Mouse (Mus musculus) hematopoietic stem cell, adult 5-6 weeks (primary cell): Measurements from ENCODE around the gene Kcnk16. TPM values are rescaled to one million over a fixed set of nuclear protein-coding genes. Genes with fewer than 3 reads are reported as not detected.

Source experiments
- ATAC-seq, 2 experiments: fragments of 125-278 bp in 1 of 2; replicated peaks in 1 of 2; 2 replicates each; pipeline ENCODE4 v1.8.0; 2016 to 2017; ENCODE audit warnings: inconsistent platforms in 2 of 2, mild to moderate bottlenecking in 2 of 2, moderate number of reproducible peaks in 2 of 2, low read depth in 1 of 2, moderate TSS enrichment in 1 of 2; ENCODE audit not compliant: low FRiP score in 2 of 2, poor library complexity in 2 of 2, severe bottlenecking in 2 of 2, insufficient read depth in 1 of 2, low TSS enrichment in 1 of 2
- total RNA-seq: library from RNA; stranded (forward); fragments of 172-1452, 232-1000 nt; gene quantifications from 2 replicates; pipeline ENCODE4 v1.2.3, GENCODE M21; 2017

Kcnk16 gene
- total RNA-seq, 1 experiment from 2014 or later = not detected

DNA sequence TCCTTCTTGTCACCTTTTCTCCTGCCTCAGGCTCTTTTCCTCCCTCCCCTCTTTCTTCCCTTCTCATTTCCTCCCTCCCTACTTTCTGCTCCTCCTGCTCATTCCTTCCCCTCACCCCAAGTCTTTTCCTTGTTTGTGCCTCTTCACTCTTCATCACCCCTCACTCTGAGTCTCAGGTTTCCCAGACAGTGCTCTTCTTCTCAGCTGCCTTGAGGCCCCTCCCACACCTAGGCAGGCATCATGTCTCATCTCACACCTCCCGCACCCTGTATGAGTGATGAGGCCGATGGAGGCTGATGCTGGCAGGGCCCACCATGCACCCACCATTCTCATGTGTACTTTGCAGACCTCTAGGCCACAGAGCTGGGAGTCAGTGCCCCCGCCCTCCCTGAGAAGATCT, 25.8 kb downstream of the Kcnk16 start:
- no peak for ATAC-seq

GRCm38 (mm10) chr14:20242454-20242853, 26.5 kb downstream of the Kcnk16 start:
- ATAC-seq = no peak

DNA sequence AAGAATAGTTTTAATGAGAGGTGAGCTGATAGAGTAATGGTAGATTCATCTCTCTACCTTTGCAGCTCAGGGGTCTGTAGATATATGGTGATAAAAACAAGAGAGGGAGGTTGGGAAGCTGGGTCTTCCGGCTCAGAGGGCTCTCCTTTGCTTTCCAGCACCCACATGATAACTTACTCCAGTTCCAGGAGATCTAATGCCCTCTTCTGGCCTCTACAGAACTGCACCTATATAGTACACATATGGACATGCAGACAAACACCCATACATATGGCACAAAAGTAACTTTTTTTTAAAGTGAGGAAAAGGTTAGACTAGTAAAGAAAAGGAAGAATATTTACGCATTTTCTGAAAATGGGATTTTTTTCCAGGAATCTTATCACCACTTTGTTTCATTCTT, 34.6 kb downstream of the Kcnk16 start:
- ATAC-seq = no peak

GRCm38 (mm10) chr14:20233016-20233980, 35.7 kb downstream of the Kcnk16 start:
- ATAC-seq = no peak

GRCm38 (mm10) chr14:20230063-20230491, 38.9 kb downstream of the Kcnk16 start:
- 0 out of 4 replicates have a peak, but pooled peaks of 1 of the 2 experiments have one; percentile 17 for ATAC-seq

GRCm38 (mm10) chr14:20229437-20229836, 39.6 kb downstream of the Kcnk16 start:
- no peak for ATAC-seq

DNA sequence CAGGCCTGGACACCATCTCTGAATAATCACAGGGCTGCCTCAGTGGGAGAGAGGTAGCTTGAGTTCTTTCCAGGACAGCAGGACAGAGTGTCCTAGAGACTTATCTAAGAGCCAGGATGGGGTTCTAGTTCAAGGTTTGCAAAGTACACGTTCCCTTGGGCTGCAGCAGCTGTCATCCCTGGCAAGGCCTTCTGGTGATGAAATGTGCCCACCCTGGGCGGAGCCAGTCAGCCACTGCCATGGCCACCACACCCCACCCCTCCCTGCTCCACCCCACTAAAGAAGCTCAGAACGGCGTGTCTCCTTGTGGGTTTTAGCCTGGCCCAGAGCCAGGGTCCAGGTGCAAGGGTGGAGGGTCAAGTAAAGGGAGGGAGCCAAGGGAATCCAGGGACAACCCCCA, 40.7 kb downstream of the Kcnk16 start:
- no peak for ATAC-seq

DNA sequence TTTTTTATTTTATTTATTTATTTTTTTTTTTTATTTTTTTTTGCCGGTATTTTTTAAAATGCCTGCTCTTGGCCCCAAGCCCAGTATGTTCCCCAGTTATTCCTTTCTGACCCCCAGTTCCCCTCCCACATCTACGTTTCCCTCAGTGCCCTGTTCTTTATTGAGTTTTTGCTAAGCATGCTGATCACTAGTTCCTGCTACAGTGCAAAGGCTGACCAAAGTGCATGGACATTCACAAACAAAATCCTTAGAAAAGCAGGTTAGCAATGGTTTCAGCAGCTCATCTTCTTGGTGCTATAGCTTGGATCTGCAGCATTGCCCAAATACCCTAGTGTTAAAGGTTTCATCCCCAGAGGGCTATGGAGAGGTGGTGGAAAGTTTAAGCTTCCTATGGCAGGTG, 42.0 kb downstream of the Kcnk16 start:
- ATAC-seq = no peak

GRCm38 (mm10) chr14:20226488-20226887, 42.5 kb downstream of the Kcnk16 start:
- no peak for ATAC-seq

DNA sequence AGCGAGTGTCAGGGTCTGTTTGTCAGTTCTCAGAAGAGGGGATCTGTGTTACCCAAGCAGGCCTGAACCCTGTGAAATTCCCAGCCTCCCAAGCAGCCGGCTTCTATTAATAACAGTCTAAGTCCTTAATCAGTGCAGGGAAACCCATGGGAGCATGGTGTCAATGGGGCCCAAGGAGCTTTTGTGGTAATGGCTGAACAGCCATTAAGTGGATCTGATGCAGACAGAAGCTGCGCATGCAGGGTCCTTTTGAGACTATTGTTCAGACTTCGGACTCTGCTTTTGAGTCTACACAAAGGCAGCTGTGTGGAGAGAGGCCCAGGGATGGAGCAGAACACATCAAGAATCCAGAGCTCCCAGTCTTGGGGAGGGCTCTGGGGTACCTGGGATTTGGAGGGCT, 43.5 kb downstream of the Kcnk16 start:
- no peak for ATAC-seq

DNA sequence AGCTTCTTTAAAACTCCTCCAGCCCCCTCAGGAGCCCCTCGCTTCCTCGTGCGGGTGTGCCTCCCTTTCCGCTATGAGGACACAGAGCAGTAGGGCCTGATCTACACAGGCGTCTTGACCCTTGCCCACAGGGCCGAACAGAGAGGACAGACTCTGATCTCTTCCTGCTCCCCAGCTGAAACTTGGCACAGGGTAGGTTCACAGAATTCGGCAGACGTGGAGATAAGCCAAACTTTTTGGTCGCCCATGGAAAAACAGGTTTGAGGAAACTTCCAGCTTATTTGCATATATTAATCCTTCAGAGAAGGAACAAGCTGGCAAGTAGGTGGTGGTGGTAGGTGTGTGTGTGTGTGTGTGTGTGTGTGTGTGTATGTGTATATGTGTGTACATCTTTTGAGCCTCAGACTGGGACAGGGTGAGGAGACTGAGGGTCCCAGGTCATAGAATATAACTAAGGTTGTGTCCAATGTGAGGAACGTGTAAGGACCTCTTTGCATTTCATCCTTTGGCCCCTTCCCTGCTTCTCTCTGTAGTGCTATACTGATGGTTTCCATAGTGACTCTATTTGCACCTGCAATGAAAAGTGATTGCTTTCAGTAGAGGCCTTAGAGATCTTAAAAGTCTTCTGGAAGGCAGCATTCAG, 44.3 kb downstream of the Kcnk16 start:
- no peak for ATAC-seq

- ATAC-seq = peak in 1 of 2 experiments; percentile 50; a peak in 1 of 4 replicates
Observed at GRCm38 (mm10) chr14:20224163-20224562, 44.8 kb downstream of the Kcnk16 start.

GRCm38 (mm10) chr14:20223253-20223652, 45.7 kb downstream of the Kcnk16 start:
- peak; percentile 58 to 59; a peak in 3 of 4 replicates for ATAC-seq

DNA sequence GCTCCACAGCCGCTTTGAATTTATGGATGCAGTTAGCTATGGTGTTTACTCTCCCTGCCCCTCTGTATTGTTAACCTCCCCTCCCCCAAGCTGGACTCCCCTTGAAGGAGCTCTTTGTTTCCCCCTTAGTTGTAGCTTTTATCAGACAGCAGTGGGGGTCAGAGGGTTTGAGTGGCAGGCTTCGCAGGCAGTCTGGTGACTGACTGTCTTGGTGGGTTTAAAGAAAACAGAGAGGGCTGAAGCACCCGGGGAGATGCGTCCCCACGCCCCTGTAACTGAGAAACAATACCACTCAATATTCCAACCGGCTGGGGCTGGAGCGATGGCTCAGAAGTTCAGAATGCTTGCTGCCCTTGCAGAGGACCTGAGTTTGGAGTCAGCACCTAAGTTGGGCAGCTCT, 47.9 kb downstream of the Kcnk16 start:
- ATAC-seq = no peak

- no peak for ATAC-seq
Observed at GRCm38 (mm10) chr14:20219849-20220248, 49.1 kb downstream of the Kcnk16 start.

- ATAC-seq = no peak
Observed at GRCm38 (mm10) chr14:20217299-20217864, 51.6 kb downstream of the Kcnk16 start.

DNA sequence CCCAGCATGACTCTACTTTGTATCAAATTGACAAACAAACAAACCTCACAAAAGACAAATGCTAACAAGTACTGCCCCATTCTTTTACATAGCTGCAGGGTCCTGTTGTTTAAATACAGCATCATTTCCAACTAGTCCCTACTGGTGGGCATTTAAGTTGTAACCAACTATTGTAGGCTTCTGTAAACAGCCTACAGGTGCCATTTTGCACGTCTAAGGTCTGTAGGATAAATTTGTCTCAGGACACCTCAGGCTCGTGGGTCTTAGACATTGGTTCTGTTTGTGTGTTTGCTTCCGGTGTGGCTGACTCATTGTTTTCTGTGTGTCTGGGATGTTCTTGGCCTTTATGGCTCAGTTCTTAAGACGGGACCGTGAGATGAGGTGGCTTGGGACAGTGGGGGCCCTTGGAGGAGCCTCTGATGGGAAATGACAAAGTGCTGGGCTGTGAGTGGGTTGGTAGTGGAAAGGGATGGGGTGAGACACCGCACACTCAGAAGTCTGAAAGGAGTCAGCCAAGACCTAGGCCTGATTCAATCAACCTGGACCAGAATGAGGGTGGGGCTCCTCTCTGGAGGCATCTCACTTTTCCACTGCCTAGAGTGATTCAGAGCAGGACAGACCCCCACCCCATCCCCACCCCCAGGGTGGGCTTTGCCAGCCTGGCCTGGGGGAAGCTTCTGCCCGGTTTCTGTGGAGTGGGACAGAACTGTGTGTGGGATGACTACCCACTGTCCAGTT, 52.3 kb downstream of the Kcnk16 start:
- ATAC-seq = no peak
